23 mouse cellular contexts compared by ENCODE assay signal in the genomic region with DNA sequence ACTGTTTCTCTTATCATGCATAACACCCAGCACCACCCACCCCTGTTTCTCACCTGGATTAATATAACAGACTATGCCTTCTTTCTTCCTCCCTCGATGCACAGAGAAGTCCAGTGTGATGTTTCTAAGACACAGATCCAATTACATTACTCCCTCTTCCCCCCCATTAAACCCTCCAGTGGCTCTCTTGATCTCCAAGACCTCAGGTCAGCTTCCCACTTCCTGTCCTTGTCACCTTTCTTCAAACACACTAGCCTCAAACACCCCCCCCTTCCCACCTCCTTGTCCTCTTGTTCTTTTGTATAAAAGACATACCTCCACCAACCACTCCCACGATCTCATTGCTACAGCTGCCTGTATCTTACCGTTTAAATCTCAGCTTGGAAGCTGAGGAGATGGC.
DNase-seq lines count a peak whose midpoint lies in the region; ATAC-seq and TF ChIP-seq lines count a peak whose summit lies in the region.
"Had no signal": no experiment of that assay in that cellular context is flagged by ENCODE, and none has a peak within 500 bp of the region (broad histone marks: within the 10 kb centered on the region; RNA-seq: fewer than 3 reads in every experiment).

No protein-coding gene starts in this region.

- DNase-seq in kidney, postnatal 25 days, result no peak
- DNase-seq in kidney, postnatal 0 days (ENCODE audit: low spot score), result peak; percentile 63
- no peak for DNase-seq in kidney, adult 8-10 months
- peak; percentile 18 for DNase-seq in R1 (ENCODE audit: low read depth, low spot score)
- no peak for DNase-seq in cerebellum, adult 18-20 months
- DNase-seq: adrenal gland, adult 8-10 months; adrenal gland, postnatal 14 days; adrenal gland, postnatal 36 days; cerebellum, adult 11 months; cerebellum, adult 2 months; cerebellum, adult 9-10 months; cerebellum, postnatal 10 days; cerebellum, postnatal 25 days; forebrain, postnatal 0 days had no signal

- H3K27me3 ChIP-seq in kidney, embryonic 15.5 days, result no peaks in the 10 kb centered on the region
- H3K27me3 ChIP-seq in kidney, postnatal 0 days (ENCODE audit: insufficient read depth, low read length), result no peaks in the 10 kb centered on the region
- H3K27me3 ChIP-seq: embryonic facial prominence, embryonic 12.5 days; forebrain, embryonic 13.5 days; forebrain, embryonic 15.5 days; Patski had no signal

- no peak overlapping the region for H3K4me2 ChIP-seq in kidney, embryonic 15.5 days
- H3K4me2 ChIP-seq in kidney, postnatal 0 days (ENCODE audit: low read length), result no peak overlapping the region
- H3K4me2 ChIP-seq: embryonic facial prominence, embryonic 12.5 days; forebrain, embryonic 13.5 days; forebrain, embryonic 15.5 days had no signal

- H3K4me1 ChIP-seq in kidney, embryonic 15.5 days, result peaks cover 14% of the 10 kb centered on the region
- H3K4me1 ChIP-seq in kidney, postnatal 0 days (replicated peaks; ENCODE audit: insufficient read depth, low read length), result no peaks in the 10 kb centered on the region
- H3K4me1 ChIP-seq: forebrain, embryonic 13.5 days; forebrain, embryonic 15.5 days had no signal

- ATAC-seq in kidney, embryonic 15.5 days (replicated peaks; ENCODE audit: low FRiP score), result peak; percentile 80
- ATAC-seq in kidney, postnatal 0 days (replicated peaks; ENCODE audit: low FRiP score, low read depth), result no peak
- no peak for ATAC-seq in cerebellum, adult (ENCODE audit: insufficient number of reproducible peaks, low FRiP score, low TSS enrichment)
- ATAC-seq: activated CD4-positive, CD25-positive, alpha-beta regulatory T cell, adult 4 months; forebrain, embryonic 13.5 days; forebrain, embryonic 15.5 days; forebrain, postnatal 0 days; Patski had no signal

- H3K27ac ChIP-seq in kidney, embryonic 15.5 days, result no peak overlapping the region
- no peak overlapping the region for H3K27ac ChIP-seq in kidney, postnatal 0 days
- H3K27ac ChIP-seq: embryonic facial prominence, embryonic 10.5 days; embryonic facial prominence, embryonic 12.5 days; forebrain, embryonic 13.5 days; forebrain, embryonic 15.5 days had no signal

- WGBS in kidney, embryonic 15.5 days, result 19% methylated on average over 3 of the region's 3 CpGs
- 18% methylated on average over 3 of the region's 3 CpGs for WGBS in kidney, postnatal 0 days

- H3K9me3 ChIP-seq in kidney, embryonic 15.5 days (replicated peaks), result no peaks in the 10 kb centered on the region
- no peaks in the 10 kb centered on the region for H3K9me3 ChIP-seq in kidney, postnatal 0 days (replicated peaks; ENCODE audit: low read length)
- H3K9me3 ChIP-seq: embryonic facial prominence, embryonic 10.5 days; embryonic facial prominence, embryonic 12.5 days; forebrain, embryonic 13.5 days; forebrain, embryonic 15.5 days had no signal

- H3K9ac ChIP-seq in kidney, embryonic 15.5 days, result no peak overlapping the region
- H3K9ac ChIP-seq in kidney, postnatal 0 days (ENCODE audit: low read depth, low read length), result no peak overlapping the region
- H3K9ac ChIP-seq: embryonic facial prominence, embryonic 12.5 days; forebrain, embryonic 13.5 days; forebrain, embryonic 15.5 days; forebrain, postnatal 0 days had no signal

- H3K4me3 ChIP-seq in kidney, embryonic 15.5 days (replicated peaks), result no peak overlapping the region
- H3K4me3 ChIP-seq in kidney, postnatal 0 days (replicated peaks; ENCODE audit: low read depth, low read length), result no peak overlapping the region
- H3K4me3 ChIP-seq: embryonic facial prominence, embryonic 10.5 days; embryonic facial prominence, embryonic 12.5 days; forebrain, embryonic 13.5 days; forebrain, embryonic 15.5 days had no signal

- no peaks in the 10 kb centered on the region for H3K36me3 ChIP-seq in kidney, embryonic 15.5 days
- no peaks in the 10 kb centered on the region for H3K36me3 ChIP-seq in kidney, postnatal 0 days (ENCODE audit: insufficient read depth, low read length)
- H3K36me3 ChIP-seq: embryonic facial prominence, embryonic 10.5 days; embryonic facial prominence, embryonic 12.5 days; forebrain, embryonic 15.5 days; G1E had no signal

- TF ChIP-seq CTCF in kidney, postnatal 0 days (IDR thresholded peaks at IDR 0.05; ENCODE audit: low read depth), result no peak

Comparison
In these comparisons a context has a peak if more than half of its experiments do, and no peak if none do; other contexts are left out.
1. DNase-seq: peak in kidney, postnatal 0 days (single experiment) and R1 (single experiment); none in kidney, postnatal 25 days (0 of 2), kidney, adult 8-10 months (0 of 2) and cerebellum, adult 18-20 months (0 of 2).